Mouse (Mus musculus) lung, adult 2 months (tissue): ENCODE results near the gene Pex14.

Experiments
- CTCF ChIP-seq: fragments of 200-500 bp; IDR thresholded peaks from 2 replicates; pipeline ENCODE4 v1.5.1; 2011; ENCODE audit warnings: mild to moderate bottlenecking, low read length, control low read depth; ENCODE audit not compliant: insufficient read depth
- POLR2A ChIP-seq: fragments of 200-500 bp; IDR thresholded peaks from 2 replicates; pipeline ENCODE4 v1.6.1; 2011; ENCODE audit warnings: low read depth, mild to moderate bottlenecking, control low read depth, low read length, borderline replicate concordance; ENCODE audit errors: extremely low read depth

DNA sequence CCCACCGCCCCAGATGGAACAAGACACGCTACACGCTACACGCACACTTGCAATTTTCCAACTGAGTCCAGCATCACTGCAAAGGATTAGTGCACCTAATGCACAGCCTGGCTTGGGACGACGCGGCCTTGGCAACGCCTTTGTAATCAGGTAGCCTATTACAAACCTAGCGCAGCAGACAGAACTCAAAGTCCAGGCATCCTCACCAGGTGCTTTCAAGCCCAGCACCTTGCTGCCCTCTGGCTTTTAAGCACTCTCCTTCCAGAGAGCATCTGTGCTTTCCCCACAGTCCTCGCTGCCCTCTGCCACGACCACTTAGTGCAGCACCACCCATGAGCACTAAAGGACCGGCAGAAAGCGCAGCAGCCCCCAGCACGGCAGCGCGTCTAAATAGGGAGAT, 42.7 kb downstream of the Pex14 start:
- no peak for TF ChIP-seq CTCF
- no peak for TF ChIP-seq POLR2A
